Mouse (Mus musculus): ENCODE measurements around the gene Gm28230.

The Gm28230 gene

GRCm38 (mm10) chr2:74691995-74692807 is 34.3 kb upstream of the Gm28230 start:
- DNase-seq, result no peak

GRCm38 (mm10) chr2:74692808-74693431 is 33.6 kb upstream of the Gm28230 start:
- DNase-seq, result no peak

DNA sequence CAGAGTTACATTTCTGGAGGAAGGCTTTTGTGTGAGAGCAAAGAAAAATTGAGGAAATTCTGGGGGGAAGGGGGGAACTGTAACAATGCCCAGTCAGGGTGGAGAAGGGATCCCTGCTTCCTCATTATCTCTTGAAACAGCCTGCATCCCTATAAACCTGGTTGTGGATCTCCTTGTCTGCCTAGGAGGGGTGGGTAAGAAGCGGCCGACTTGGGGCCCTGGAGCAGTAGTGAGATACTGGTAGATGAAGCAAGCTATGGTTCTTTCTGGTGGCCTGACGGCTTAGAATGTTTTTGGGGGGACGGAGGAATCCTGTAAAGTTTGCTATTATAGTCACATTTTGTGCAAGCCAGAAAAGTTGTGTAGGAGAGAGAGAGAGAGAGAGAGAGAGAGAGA is 33.1 kb upstream of the Gm28230 start:
- no peak for DNase-seq

DNA sequence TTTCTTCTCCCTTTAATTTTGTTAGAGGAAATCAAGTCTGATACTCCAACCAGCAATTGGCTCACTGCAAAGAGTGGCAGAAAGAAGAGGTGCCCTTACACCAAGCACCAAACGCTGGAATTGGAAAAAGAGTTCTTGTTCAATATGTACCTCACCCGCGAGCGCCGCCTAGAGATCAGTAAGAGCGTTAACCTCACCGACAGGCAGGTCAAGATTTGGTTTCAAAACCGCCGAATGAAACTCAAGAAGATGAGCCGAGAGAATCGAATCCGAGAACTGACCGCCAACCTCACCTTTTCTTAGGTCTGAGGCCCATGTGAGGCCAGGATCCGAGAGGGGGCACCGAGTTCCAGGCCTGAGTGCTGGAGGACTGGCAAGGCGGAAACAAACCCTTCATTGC is 32.5 kb upstream of the Gm28230 start:
- DNase-seq, result no peak

- DNase-seq, result no peak
These were observed 31.1 kb upstream of the Gm28230 start for GRCm38 (mm10) chr2:74695383-74695782.

DNA sequence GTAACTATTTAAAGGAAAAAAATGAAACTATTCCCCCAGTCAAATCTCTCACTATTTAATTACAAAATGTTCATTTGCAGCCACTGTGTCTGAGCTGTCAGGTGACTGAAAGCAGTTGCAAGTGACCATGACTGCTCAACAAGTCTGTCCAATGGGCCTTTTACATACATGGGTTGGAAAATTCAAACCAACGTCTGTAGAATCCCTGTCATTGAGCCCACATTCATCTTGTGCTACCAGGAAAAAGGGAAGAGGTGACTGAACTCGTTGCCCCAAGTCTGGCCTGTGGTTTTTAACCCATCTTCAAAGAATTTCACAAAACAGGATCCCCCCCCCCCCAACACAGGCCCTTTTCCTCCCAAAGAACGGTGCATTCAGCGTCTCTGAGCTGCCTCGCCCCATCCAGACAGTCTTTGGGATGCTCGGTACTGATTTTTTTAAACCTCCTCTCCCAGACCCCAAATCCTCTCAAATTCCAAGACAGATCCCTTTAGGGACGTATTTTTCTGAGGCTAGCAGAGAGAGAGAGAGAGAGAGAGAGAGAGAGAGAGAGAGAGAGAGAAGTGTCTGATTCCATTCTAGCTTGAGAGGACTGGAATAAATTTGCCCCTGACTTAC is 30.6 kb upstream of the Gm28230 start:
- DNase-seq, result no peak

DNA sequence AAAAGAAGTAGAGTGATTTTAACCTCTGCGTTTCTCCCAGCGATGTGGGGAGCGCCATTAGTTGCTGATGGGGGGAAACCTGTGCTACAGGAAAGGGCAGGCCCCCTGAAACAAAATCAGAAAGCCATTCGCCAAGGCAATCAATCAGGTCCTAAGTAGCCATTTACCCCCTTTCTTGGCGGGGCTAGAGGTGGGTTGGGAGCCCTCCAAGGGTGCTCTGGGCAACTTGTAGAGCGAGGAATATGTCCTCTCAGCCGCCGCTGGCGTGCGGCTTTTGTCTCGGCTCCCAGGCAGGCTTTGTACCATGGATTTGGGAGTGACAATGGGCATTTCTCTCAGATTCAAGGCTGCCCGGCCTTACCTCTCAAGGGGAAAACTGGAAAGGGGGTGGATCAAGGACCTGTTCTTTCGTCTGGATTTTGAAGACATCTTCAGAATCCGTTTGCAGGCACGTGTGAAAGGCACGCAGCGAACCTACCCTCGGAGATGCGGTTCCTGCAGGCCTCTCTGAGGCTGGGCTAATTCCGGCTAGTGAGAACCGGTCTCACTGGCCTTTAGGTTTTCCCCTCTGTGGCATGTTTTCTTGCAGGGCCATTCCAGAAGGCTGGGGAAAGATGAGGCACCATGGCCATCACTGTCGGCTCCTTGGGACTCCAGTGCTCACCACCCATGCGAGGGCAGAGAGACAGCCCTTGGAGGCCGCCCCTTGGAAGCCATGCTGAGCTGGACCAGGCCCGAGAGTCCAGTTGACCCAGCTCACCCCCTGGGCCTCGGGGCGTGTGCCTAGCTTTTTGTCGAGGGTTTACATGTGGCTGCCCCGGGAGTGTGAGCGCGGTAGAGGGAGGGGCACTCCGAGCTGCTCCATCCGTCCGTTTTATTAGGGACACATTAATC is 29.8 kb upstream of the Gm28230 start:
- DNase-seq, result no peak

- DNase-seq, result no peak
These were observed 28.9 kb upstream of the Gm28230 start, which contains the start of gene Hoxd9 for GRCm38 (mm10) chr2:74697567-74698121. Gene Hoxd9, plus strand, starts transcription at chr2:74697727.

GRCm38 (mm10) chr2:74698201-74699052 is 28.1 kb upstream of the Gm28230 start:
- DNase-seq, result no peak

GRCm38 (mm10) chr2:74699053-74699430 is 27.5 kb upstream of the Gm28230 start:
- DNase-seq, result no peak

DNA sequence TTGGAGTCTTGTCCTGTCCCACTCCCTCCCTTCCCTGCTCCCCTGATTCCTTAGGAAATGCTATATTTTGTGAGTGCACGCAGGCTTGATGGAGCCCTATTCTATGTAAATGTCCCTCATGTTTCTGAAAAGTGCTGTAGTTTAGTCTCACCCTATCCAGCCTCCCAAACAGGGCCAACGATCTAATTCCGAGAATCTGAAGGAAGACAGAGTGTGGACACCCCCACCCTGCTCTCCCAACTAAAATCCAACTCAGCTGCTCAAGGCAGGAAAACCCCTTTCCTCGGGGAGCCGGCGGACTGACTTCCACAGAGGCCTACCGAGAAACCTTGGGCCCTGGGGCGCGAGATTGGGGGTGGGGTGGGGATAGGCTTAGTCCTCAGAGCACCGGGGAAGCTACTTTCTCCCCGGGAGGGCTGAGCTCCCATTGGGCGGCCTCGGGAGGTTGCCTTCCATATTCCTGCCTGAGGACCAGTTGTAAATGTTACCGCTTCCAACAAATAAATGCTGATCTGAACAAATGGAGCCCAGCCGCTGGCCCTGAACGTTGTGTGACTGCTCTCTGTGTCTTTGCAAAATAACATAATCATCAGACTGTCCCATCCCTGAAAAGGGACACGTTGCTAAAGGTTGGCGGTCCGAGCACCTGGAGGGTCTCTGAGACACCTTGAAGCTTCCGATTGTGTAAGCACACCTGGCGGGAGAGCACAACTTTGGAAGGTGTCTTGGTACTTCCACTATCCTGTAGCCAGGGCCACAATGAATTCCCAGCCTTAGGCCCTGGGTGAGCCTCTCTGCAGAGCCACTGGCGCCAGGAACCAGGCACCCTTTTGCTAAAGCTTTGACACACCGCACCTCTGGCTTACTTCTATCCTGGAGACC is 26.6 kb upstream of the Gm28230 start:
- DNase-seq, result no peak

DNA sequence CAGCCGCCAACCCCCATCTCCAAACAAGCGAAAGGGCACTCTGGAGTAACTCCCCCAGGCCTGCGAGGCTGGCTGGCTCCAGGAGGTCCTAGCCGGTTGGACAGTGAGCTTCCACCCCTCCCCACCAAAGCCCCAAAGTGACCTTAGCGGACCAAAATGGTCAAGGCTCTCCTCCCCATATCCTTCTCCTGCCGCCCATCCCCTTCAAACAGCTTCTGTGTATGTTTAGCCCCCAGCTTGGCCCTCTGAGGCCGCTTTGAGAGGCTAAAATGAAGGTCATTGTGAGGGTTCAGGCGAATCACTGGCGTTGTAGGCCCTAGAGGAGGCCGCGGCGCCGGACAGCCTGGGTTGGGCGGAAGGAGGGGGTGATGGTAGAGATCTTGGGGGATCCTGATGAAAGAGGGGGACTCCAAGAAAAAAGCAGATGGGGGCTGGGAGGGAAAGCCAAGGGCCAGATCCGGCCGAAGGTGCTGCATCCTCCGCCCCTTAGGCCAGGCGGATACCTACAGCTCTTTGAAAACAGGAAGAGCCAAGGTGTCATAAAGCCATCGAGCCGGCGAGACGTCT is 25.9 kb upstream of the Gm28230 start:
- DNase-seq, result no peak

DNA sequence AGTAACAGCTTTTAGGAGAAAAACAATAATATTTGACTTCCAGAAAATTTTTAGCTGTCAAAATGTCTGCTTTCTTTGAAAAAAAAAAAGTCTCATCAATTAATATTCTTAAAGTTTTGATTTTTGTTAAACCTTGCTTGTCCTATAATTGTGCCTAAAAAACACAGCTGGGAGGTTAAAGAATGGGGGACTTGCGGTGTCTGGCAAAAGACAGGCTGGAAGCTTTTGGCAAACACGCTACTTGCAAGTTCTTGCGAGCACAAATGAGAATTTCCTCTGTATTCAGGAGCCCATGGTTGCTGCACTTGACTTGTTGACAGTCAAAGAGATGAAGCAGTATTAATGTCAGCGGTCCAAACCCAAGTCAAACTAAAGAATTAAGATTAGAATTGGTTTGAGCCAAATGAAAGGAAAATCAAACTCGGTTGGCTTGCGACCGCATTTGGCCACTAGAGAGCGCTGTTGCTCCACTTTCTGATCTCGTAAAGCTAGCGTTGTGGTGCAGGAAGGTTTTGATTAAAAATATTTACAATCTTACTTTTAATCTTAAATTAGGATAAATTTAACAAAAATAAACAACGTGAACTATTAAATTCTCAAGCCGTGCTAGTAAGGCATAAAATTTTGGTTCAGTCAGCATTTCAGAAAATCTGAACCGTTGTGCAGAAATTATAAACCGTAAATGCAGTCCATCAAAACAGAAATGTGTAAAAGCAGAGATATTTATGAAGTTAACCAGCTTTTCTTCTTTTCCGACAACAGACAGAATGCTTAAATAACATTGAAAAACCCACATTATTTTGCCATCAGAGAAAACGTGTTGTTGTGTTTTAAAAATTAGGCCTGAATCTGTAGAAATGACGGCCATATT is 24.3 kb upstream of the Gm28230 start:
- peak; percentile 45 for DNase-seq

- no peak for DNase-seq
These were observed 23.7 kb upstream of the Gm28230 start for GRCm38 (mm10) chr2:74702820-74703219.

DNA sequence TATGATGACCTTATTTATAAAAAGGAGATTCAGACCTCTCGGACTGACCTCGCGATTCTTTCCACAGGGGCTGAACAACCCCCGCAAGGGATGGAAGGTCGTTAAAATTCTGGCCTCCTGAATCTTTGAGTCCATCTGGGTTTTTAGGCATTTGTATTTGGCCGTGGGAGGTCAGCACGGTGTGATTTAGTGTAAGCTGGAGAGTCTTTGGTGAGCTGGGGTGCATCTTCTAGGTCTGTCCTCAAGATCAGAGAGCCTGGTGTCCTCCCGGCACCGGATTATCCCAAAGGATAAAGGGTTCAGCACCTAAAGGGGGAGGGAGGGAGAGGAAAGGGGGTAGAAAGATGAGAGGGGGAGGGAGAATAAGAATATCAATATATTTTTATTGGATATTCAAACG is 23.2 kb upstream of the Gm28230 start:
- no peak for DNase-seq

DNA sequence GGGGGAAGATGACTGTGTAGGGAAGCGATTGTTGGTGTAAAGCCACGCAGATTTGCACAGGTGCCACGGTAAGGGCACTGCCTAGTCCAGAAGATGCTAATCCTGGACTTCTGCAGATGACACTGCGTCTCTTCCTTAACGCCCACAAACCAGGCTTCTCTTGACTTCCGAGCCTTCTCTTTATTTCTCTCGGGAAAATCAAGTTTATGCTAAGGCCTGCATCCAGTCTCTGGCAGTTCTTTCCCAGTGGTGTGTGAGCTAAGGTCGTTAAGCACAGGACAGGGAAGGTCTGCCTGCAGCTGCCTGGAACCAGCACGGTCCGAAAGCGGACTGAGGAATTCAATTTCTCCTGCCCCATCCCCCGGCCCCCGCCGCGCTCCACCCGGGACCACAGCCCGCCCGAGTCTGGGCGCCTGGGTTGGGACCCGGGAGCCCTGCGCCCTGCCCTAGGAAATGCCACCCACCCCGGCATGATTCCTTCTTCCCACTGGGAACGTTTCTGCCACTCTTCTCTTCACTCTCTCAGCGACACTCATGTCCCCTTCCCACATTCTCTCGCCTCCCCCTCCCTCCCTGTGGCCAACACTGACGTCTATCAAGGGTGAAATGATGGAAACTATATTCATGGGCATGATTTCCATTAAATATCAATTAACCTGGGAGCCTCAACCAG is 22.7 kb upstream of the Gm28230 start:
- no peak for DNase-seq

DNA sequence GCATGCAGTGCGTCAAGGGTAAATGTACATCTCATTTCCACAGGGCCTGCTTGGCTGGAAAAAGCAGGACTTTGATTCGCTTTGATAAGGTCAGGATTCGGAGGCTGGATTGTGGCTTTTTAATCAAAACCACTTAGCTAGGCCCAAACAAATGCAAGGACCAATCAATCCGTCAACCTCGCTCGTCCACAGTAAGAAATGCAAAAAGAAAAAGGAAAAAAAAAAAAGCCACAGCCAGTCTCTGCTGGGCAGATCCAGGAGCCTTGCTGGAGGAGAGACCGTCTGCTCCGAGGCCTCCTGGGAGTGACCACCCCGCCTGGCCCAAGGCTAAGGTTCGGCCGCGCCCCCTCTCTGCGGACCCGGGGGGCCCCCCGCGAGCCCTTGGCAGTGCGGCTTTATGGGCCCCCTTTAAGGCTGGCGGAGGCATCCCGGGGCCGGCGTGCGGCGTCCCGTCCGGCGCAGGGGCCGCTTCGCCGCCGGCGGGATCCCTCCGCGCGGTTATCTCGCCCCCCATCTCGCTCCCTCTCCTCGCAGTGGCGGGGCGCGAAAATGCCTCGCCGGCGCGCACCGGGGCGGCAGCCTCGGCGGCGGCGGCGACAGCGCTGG is 22.0 kb upstream of the Gm28230 start, which contains the start of gene Hoxd8:
Gene Hoxd8, plus strand, starts transcription at position 223 of the 606 bp plus-strand sequence.
- DNase-seq, result no peak

DNA sequence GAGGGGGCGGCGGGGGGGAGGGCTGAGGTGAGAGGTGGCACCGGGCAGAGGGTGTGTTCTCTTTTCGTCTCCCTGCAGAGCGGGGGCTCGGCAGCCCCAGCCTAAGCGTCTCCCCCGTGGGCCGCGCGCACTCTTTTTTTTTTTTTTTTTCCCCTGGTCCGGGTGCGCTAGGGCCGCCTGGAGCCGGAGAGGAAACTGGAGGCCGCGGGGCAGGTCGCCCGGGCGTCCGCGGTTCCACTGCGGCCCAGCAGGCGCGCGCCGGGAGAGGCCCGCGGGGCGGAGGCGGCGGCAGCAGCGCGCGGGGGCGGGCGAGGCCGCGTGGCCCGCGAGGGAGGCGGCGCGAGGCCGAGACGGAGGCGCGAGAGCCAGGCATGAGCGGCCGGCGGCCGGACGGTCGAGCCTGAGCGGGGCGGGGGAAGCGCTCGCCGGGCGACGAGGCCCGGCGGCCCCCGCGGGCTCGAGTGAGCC is 21.5 kb upstream of the Gm28230 start:
- DNase-seq, result no peak
